Mouse (Mus musculus) embryo, embryonic 10.5 days (tissue): ENCODE results near the gene Hist1h3f.

Source experiments
- DNase-seq: peaks from one replicate; pipeline ENCODE4 v3.0.0-alpha.2; 2015; ENCODE audit warnings: low spot score

The Hist1h3f gene

GRCm38 (mm10) chr13:23543965-23544786 is at the start of gene Hist1h3f:
Gene Hist1h3f (plus strand): TSS chr13:23544052.
- peak; percentile 98 for DNase-seq

- DNase-seq: no peak
Measured at GRCm38 (mm10) chr13:23495526-23495925, 48.3 kb upstream of the Hist1h3f start.

GRCm38 (mm10) chr13:23497656-23498321 is 46.1 kb upstream of the Hist1h3f start:
- DNase-seq: peak; percentile 89

GRCm38 (mm10) chr13:23498653-23499052 is 45.2 kb upstream of the Hist1h3f start:
- DNase-seq: peak; percentile 67

- DNase-seq: peak; percentile 52
Measured at GRCm38 (mm10) chr13:23499943-23500342, 43.9 kb upstream of the Hist1h3f start.

- peak; percentile 96 for DNase-seq
Measured at GRCm38 (mm10) chr13:23500424-23501200, 43.2 kb upstream of the Hist1h3f start.

- DNase-seq: no peak
Measured at GRCm38 (mm10) chr13:23501511-23501910, 42.3 kb upstream of the Hist1h3f start.

- DNase-seq: no peak
Measured at GRCm38 (mm10) chr13:23502031-23502567, 41.8 kb upstream of the Hist1h3f start.

GRCm38 (mm10) chr13:23502916-23503315 is 40.9 kb upstream of the Hist1h3f start:
- DNase-seq: no peak

GRCm38 (mm10) chr13:23503797-23504196 is 40.1 kb upstream of the Hist1h3f start:
- peak; percentile 94 for DNase-seq

GRCm38 (mm10) chr13:23505662-23506345 is 38.0 kb upstream of the Hist1h3f start:
- DNase-seq: peak; percentile 65

GRCm38 (mm10) chr13:23506351-23506750 is 37.5 kb upstream of the Hist1h3f start:
- peak; percentile 89 for DNase-seq

- peak; percentile 77 for DNase-seq
Measured at GRCm38 (mm10) chr13:23506819-23507515, 36.9 kb upstream of the Hist1h3f start.

GRCm38 (mm10) chr13:23510127-23510526 is 33.7 kb upstream of the Hist1h3f start:
- DNase-seq: peak; percentile 45

- no peak for DNase-seq
Measured at GRCm38 (mm10) chr13:23513517-23513916, 30.3 kb upstream of the Hist1h3f start.

- no peak for DNase-seq
Measured at GRCm38 (mm10) chr13:23515281-23515680, 28.6 kb upstream of the Hist1h3f start.

- peak; percentile 52 for DNase-seq
Measured at GRCm38 (mm10) chr13:23515826-23516620, 27.8 kb upstream of the Hist1h3f start.

- peak; percentile 90 for DNase-seq
Measured at GRCm38 (mm10) chr13:23516822-23517602, 26.8 kb upstream of the Hist1h3f start.

- DNase-seq: peak; percentile 93
Measured at GRCm38 (mm10) chr13:23517603-23518294, 26.1 kb upstream of the Hist1h3f start.
